Mouse (Mus musculus): ENCODE measurements around the gene Mief1. TPM values are rescaled to one million over a fixed set of nuclear protein-coding genes. Genes with fewer than 3 reads are reported as not detected.

The Mief1 gene
- total and polyA plus RNA-seq, 2 experiments: 13.4 to 17.1 TPM

DNA sequence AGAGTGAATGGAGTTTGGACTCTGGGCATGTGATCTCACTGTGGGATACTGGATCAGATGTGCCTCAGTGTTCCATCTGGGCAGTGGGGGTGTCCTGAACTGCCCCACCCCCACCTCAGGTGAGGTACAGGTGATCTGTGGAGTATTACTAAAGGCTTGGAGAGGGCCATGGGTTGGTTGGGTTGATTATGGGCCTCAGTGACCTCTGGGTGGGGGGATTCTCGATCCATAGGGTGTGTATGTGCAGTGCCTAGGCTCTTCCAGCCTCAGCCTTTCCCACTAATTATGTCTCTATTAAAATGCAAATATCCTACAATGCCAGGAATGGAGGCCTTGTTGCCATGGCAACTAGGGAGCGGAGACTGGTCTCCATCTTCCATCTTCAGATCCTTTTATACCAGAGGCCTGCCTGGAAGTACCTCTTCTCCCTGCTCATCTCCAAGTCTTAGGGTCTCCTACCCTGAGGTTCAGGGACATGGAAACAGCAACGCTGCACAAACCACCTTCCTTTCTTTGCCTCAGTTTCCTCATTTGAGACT is 38.1 kb downstream of the Mief1 start:
- 0 out of 2 replicates have a peak, but pooled peaks cover 2% of the 10 kb centered on the region for H3K27me3 ChIP-seq (ENCODE audit: control insufficient read depth, insufficient read depth, low read length)
- no peak overlapping the region for H3K9ac ChIP-seq (ENCODE audit: low read depth, low read length)
- H3K4me1 ChIP-seq (ENCODE audit: control insufficient read depth, insufficient read depth, low read length): no peaks in the 10 kb centered on the region
- H3K79me2 ChIP-seq (ENCODE audit: control insufficient read depth, insufficient read depth, low read length): no peaks in the 10 kb centered on the region
- TF ChIP-seq POLR2A (IDR thresholded peaks at IDR 0.05; ENCODE audit: extremely low read depth, insufficient read depth, low read length) (no peak), CTCF (IDR thresholded peaks at IDR 0.05; ENCODE audit: low read depth, low read length) (no peak)
- H3K27ac ChIP-seq (replicated peaks; ENCODE audit: insufficient read depth, low read depth, low read length): no peak overlapping the region
- DNase-seq (ENCODE audit: extremely low read depth, low read depth, low spot score): no peak
- no peak overlapping the region for H3K4me3 ChIP-seq (ENCODE audit: insufficient read depth, low read depth, low read length)
- no peaks in the 10 kb centered on the region for H3K36me3 ChIP-seq (ENCODE audit: control insufficient read depth, insufficient read depth, low read length)
- 68% methylated on average over 3 of the region's 3 CpGs for WGBS

DNA sequence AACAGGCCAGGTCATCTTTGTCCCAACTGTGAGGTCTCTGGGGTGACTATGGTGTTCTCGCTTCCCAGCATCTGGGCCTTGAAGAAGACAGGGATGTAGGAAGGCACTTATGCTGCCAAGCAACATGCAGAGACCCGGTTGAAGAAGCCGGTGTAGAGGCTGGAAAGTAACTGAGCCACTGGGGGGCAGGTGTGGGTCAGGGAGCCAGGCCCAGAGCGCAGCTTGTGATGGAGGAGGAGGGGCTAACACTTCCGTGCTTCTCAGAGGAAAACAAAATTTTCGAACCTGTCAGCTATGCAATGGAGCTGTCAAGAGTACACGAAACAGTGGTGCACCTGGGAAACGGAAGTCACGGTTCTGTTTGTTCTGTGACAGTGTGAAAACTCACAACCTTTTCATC is 43.3 kb downstream of the Mief1 start:
- Histone ChIP-seq H3K27me3 (ENCODE audit: control insufficient read depth, insufficient read depth, low read length) (0 out of 2 replicates have a peak, but pooled peaks cover 2% of the 10 kb centered on the region), H3K9ac (ENCODE audit: low read depth, low read length) (no peak overlapping the region), H3K4me3 (ENCODE audit: insufficient read depth, low read depth, low read length) (no peak overlapping the region), H3K79me2 (ENCODE audit: control insufficient read depth, insufficient read depth, low read length) (no peaks in the 10 kb centered on the region), H3K4me1 (ENCODE audit: control insufficient read depth, insufficient read depth, low read length) (no peaks in the 10 kb centered on the region), H3K36me3 (ENCODE audit: control insufficient read depth, insufficient read depth, low read length) (no peaks in the 10 kb centered on the region), H3K27ac (replicated peaks; ENCODE audit: insufficient read depth, low read depth, low read length) (no peak overlapping the region)
- TF ChIP-seq CTCF (IDR thresholded peaks at IDR 0.05; ENCODE audit: low read depth, low read length) (no peak), POLR2A (IDR thresholded peaks at IDR 0.05; ENCODE audit: extremely low read depth, insufficient read depth, low read length) (no peak)
- DNase-seq (ENCODE audit: extremely low read depth, low read depth, low spot score): no peak
- WGBS: 46% methylated on average over 9 of the region's 9 CpGs

DNA sequence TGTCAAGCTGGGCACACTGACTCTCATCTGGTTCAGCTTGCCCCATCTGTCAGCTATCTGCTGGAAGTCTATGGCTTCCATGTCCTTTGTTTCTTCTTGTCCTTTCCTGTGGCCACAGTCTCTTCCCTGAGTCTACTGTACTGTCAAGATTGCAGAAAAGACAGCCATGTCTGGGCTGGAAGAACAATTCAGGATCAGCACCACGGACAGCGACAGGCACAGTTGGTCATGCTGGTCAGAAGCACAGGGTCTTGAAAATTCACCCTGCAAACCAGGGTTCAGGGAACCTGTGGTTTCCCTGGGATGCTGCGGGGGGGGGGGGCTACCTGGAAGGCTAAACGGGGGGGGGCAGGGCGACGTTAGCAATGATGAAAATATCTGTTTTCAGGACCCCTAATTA is 43.8 kb downstream of the Mief1 start:
- Histone ChIP-seq H3K4me3 (ENCODE audit: insufficient read depth, low read depth, low read length) (no peak overlapping the region), H3K9ac (ENCODE audit: low read depth, low read length) (no peak overlapping the region), H3K4me1 (ENCODE audit: control insufficient read depth, insufficient read depth, low read length) (no peaks in the 10 kb centered on the region), H3K27ac (replicated peaks; ENCODE audit: insufficient read depth, low read depth, low read length) (no peak overlapping the region), H3K79me2 (ENCODE audit: control insufficient read depth, insufficient read depth, low read length) (no peaks in the 10 kb centered on the region), H3K27me3 (ENCODE audit: control insufficient read depth, insufficient read depth, low read length) (0 out of 2 replicates have a peak, but pooled peaks cover 2% of the 10 kb centered on the region), H3K36me3 (ENCODE audit: control insufficient read depth, insufficient read depth, low read length) (no peaks in the 10 kb centered on the region)
- TF ChIP-seq CTCF (IDR thresholded peaks at IDR 0.05; ENCODE audit: low read depth, low read length) (no peak; the same call in 1 of the 2 replicates), POLR2A (IDR thresholded peaks at IDR 0.05; ENCODE audit: extremely low read depth, insufficient read depth, low read length) (no peak)
- no peak for DNase-seq (ENCODE audit: extremely low read depth, low read depth, low spot score)
- WGBS: 0% methylated on average over 6 of the region's 6 CpGs

DNA sequence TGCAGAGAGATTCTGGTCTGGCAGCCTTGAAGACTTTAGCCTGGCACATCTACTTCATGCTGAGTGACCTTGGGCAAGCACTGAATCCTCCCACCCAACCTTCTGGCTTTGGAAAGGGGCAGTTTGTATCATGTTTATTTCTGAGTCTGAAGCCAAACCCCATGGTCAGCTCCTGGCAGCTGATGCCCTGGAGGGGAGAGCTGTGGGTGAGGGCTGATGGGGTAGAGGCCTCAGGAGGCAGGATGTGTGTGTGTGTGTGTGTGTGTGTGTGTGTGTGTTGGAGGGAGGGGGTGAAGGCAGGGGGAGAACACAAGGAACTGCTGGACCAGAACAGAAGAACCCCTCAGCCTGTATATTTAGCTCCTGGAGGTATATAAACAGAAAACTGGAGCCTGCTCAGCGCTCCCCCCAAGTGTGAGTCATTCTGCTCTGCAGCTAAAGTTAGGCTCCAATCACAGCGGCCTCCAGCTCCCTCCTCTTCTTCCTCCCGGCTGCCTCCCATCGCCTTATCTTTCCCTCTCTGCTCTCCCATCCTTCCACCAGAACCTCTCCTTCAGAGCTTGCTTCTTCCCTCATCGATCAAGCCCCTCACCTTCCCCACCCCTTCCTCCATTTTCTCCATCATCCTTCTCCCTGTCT is 44.4 kb downstream of the Mief1 start:
- Histone ChIP-seq H3K9ac (ENCODE audit: low read depth, low read length) (no peak overlapping the region), H3K36me3 (ENCODE audit: control insufficient read depth, insufficient read depth, low read length) (no peaks in the 10 kb centered on the region), H3K4me3 (ENCODE audit: insufficient read depth, low read depth, low read length) (no peak overlapping the region), H3K27ac (replicated peaks; ENCODE audit: insufficient read depth, low read depth, low read length) (no peak overlapping the region), H3K79me2 (ENCODE audit: control insufficient read depth, insufficient read depth, low read length) (no peaks in the 10 kb centered on the region), H3K4me1 (ENCODE audit: control insufficient read depth, insufficient read depth, low read length) (no peaks in the 10 kb centered on the region), H3K27me3 (ENCODE audit: control insufficient read depth, insufficient read depth, low read length) (0 out of 2 replicates have a peak, but pooled peaks cover 2% of the 10 kb centered on the region)
- DNase-seq (ENCODE audit: extremely low read depth, low read depth, low spot score): no peak
- no peak for TF ChIP-seq POLR2A (IDR thresholded peaks at IDR 0.05; ENCODE audit: extremely low read depth, insufficient read depth, low read length)
- no peak for TF ChIP-seq CTCF (IDR thresholded peaks at IDR 0.05; ENCODE audit: low read depth, low read length)
- WGBS: 68% methylated on average over 5 of the region's 5 CpGs

DNA sequence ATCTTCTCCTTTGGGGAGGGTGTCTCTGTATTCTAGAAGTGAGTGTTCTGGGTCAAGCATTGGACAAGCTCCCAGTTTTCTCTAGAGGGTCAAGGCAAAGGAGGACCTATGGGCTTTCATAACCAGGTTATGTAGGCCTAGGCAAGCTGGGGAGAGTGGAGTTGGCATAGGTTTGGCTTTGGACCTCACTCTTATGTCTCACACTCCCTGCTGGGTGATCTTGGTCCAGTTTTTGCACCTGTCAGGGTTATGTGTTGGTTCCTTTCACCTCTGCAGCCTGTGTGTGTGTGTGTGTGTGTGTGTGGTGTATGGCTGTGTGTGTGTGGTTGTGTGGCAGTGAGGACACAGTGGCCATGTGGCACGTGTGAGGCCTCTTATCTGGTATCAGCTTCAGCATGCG is 45.2 kb downstream of the Mief1 start:
- H3K27me3 ChIP-seq (ENCODE audit: control insufficient read depth, insufficient read depth, low read length): 0 out of 2 replicates have a peak, but pooled peaks cover 2% of the 10 kb centered on the region
- H3K79me2 ChIP-seq (ENCODE audit: control insufficient read depth, insufficient read depth, low read length): no peaks in the 10 kb centered on the region
- TF ChIP-seq POLR2A (IDR thresholded peaks at IDR 0.05; ENCODE audit: extremely low read depth, insufficient read depth, low read length) (no peak), CTCF (IDR thresholded peaks at IDR 0.05; ENCODE audit: low read depth, low read length) (no peak)
- no peak overlapping the region for H3K4me3 ChIP-seq (ENCODE audit: insufficient read depth, low read depth, low read length)
- H3K9ac ChIP-seq (ENCODE audit: low read depth, low read length): no peak overlapping the region
- H3K4me1 ChIP-seq (ENCODE audit: control insufficient read depth, insufficient read depth, low read length): no peaks in the 10 kb centered on the region
- 70% methylated on average over 2 of the region's 2 CpGs for WGBS
- no peak for DNase-seq (ENCODE audit: extremely low read depth, low read depth, low spot score)
- no peak overlapping the region for H3K27ac ChIP-seq (replicated peaks; ENCODE audit: insufficient read depth, low read depth, low read length)
- no peaks in the 10 kb centered on the region for H3K36me3 ChIP-seq (ENCODE audit: control insufficient read depth, insufficient read depth, low read length)

DNA sequence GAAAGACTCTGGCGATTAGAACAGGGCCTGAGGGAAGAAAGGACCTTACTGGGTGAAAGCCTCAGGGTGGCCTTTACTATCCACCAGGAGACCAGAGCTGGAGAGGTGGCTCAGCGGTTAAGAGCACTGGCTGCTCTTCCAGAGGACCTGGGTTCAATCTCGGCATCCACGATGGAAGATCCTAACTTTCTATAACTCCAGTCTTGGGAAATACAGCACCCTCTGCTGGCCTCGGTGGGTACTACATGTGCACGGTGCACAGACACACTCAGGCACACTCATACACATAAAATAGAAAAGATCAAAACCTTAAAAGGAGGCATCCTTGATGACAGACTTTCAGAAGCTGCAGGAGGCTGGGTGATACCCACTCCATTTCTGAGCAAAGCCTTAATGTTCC is 46.8 kb downstream of the Mief1 start:
- no peaks in the 10 kb centered on the region for H3K36me3 ChIP-seq (ENCODE audit: control insufficient read depth, insufficient read depth, low read length)
- TF ChIP-seq POLR2A (IDR thresholded peaks at IDR 0.05; ENCODE audit: extremely low read depth, insufficient read depth, low read length): no peak
- peak; percentile 82 for TF ChIP-seq CTCF (IDR thresholded peaks at IDR 0.05; ENCODE audit: low read depth, low read length)
- H3K27me3 ChIP-seq (ENCODE audit: control insufficient read depth, insufficient read depth, low read length): 0 out of 2 replicates have a peak, but pooled peaks cover 2% of the 10 kb centered on the region
- DNase-seq (ENCODE audit: extremely low read depth, low read depth, low spot score): peak; percentile 26
- H3K4me1 ChIP-seq (ENCODE audit: control insufficient read depth, insufficient read depth, low read length): no peaks in the 10 kb centered on the region
- no peaks in the 10 kb centered on the region for H3K79me2 ChIP-seq (ENCODE audit: control insufficient read depth, insufficient read depth, low read length)
- WGBS: 20% methylated on average over 6 of the region's 6 CpGs
- H3K27ac ChIP-seq (replicated peaks; ENCODE audit: insufficient read depth, low read depth, low read length): no peak overlapping the region
- H3K9ac ChIP-seq (ENCODE audit: low read depth, low read length): no peak overlapping the region
- no peak overlapping the region for H3K4me3 ChIP-seq (ENCODE audit: insufficient read depth, low read depth, low read length)
